Mouse (Mus musculus) liver, adult 2 months (tissue): Measurements from ENCODE around the gene Anxa4. TPM values are rescaled to one million over a fixed set of nuclear protein-coding genes. Genes with fewer than 3 reads are reported as not detected.

Source experiments
- DNase-seq: peaks from one replicate; pipeline ENCODE4 v3.0.0-alpha.2; 2011; ENCODE audit warnings: low read depth, low spot score; ENCODE audit errors: extremely low read depth
- H3K27ac ChIP-seq: fragments of 200-500 bp; replicated peaks from 2 replicates; pipeline ENCODE4 v1.5.1; 2012; ENCODE audit warnings: low read depth, mild to moderate bottlenecking, control low read depth, inconsistent platforms, low read length; ENCODE audit not compliant: insufficient read depth
- H3K27me3 ChIP-seq: fragments of 200-500 bp; 2 replicates; pipeline ENCODE4 v1.6.1; 2012; ENCODE audit warnings: mild to moderate bottlenecking, moderate library complexity, low read length, inconsistent platforms; ENCODE audit not compliant: control insufficient read depth, insufficient read depth
- H3K36me3 ChIP-seq: fragments of 200-500 bp; 2 replicates; pipeline ENCODE4 v1.6.1; 2012; ENCODE audit warnings: low read length, inconsistent platforms; ENCODE audit not compliant: control insufficient read depth, insufficient read depth
- H3K4me1 ChIP-seq: fragments of 200-500 bp; 2 replicates; pipeline ENCODE4 v1.6.1; 2011; ENCODE audit warnings: low read length; ENCODE audit not compliant: control insufficient read depth, insufficient read depth
- H3K4me3 ChIP-seq: fragments of 200-500 bp; 2 replicates; pipeline ENCODE4 v1.5.1; 2011; ENCODE audit warnings: low read depth, mild to moderate bottlenecking, control low read depth, low read length, moderate library complexity; ENCODE audit not compliant: insufficient read depth
- H3K79me2 ChIP-seq: fragments of 200-500 bp; 2 replicates; pipeline ENCODE4 v1.6.1; 2012; ENCODE audit warnings: inconsistent platforms, mild to moderate bottlenecking, low read length, moderate library complexity; ENCODE audit not compliant: control insufficient read depth, insufficient read depth
- H3K9ac ChIP-seq: fragments of 200-500 bp; 2 replicates; pipeline ENCODE4 v1.6.1; 2012; ENCODE audit warnings: low read depth, mild to moderate bottlenecking, control low read depth, inconsistent platforms, low read length
- CTCF ChIP-seq: fragments of 200-500 bp; IDR thresholded peaks from 2 replicates; pipeline ENCODE4 v1.5.1; 2011; ENCODE audit warnings: low read depth, low read length, control low read depth
- POLR2A ChIP-seq: fragments of 200-500 bp; IDR thresholded peaks from 2 replicates; pipeline ENCODE4 v1.6.1; 2011; ENCODE audit warnings: low read length, control low read depth; ENCODE audit not compliant: insufficient read depth; ENCODE audit errors: extremely low read depth
- WGBS: fragments of 180-500 bp; shearing (Covaris S2); methylation state at CpG from one replicate; pipeline ENCODE4 v1.1.7; 2018; 5-methylcytosine and 5-hydroxymethylcytosine counted together
- polyA plus RNA-seq: library from polyadenylated mRNA; depleted of rRNA; stranded (reverse); fragments of >200 nt; gene quantifications from 2 replicates; pipeline ENCODE4 v1.2.3, GENCODE M21; 2012
- total RNA-seq: library from RNA; depleted of rRNA; stranded (reverse); fragments of >200 nt; gene quantifications from 2 replicates; pipeline ENCODE4 v1.2.3, GENCODE M21; 2014

Gene Anxa4
- total and polyA plus RNA-seq, 2 experiments: 31.2 to 57.6 TPM

DNA sequence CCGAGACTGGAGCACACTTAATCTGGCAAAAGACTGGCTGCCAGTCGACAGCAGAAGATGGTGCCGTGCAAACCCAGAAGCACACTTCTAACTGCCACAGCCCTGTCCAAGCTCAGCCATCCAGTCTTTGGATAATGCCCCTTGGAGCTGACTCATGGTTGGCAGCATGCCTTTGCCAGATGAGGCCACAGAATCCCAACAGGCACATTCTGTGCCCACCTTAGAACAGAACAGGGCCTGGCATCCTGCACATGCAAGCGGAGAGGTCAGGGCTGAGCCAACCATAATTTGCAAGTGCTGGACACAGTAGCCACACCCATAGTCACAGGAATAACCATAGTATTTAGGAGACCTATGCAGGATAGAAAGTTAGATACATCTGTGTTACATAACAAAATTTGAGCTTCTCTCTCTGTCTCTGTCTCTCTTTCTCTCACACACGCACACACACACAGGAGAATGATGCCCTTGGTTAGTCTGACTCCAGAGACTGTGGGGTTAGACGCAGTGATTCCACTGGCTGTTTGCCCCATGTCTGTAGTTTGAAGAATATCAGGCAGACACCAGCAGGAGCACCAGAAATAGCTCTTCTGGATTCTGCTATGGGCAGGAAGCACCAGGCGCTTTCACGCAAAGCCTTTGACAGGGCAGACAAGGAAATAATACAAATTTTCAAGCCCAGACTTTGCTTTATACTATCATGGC, 17.2 kb downstream of the Anxa4 start:
- TF ChIP-seq CTCF (no peak), POLR2A (no peak)
- no peak for DNase-seq
- Histone ChIP-seq H3K36me3 (no peaks in the 10 kb centered on the region), H3K9ac (no peak overlapping the region), H3K4me1 (no peaks in the 10 kb centered on the region), H3K4me3 (no peak overlapping the region), H3K79me2 (peaks cover 6% of the 10 kb centered on the region; the same call in 1 of the 2 replicates), H3K27me3 (no peaks in the 10 kb centered on the region), H3K27ac (no peak overlapping the region)
- 90% methylated on average over 8 of the region's 8 CpGs for WGBS

GRCm38 (mm10) chr6:86774937-86775336, 18.4 kb downstream of the Anxa4 start:
- 89% methylated on average over 6 of the region's 6 CpGs for WGBS
- no peak overlapping the region for H3K4me3 ChIP-seq
- H3K79me2 ChIP-seq: peaks cover 6% of the 10 kb centered on the region; the same call in 1 of the 2 replicates
- TF ChIP-seq CTCF (no peak), POLR2A (no peak)
- H3K27me3 ChIP-seq: no peaks in the 10 kb centered on the region
- H3K9ac ChIP-seq: no peak overlapping the region
- H3K27ac ChIP-seq: no peak overlapping the region
- DNase-seq: no peak
- H3K4me1 ChIP-seq: no peaks in the 10 kb centered on the region
- H3K36me3 ChIP-seq: no peaks in the 10 kb centered on the region

- Histone ChIP-seq H3K4me3 (no peak overlapping the region), H3K79me2 (peaks cover under 1% of the 10 kb centered on the region; the same call in 1 of the 2 replicates), H3K36me3 (no peaks in the 10 kb centered on the region), H3K4me1 (peaks cover 2% of the 10 kb centered on the region), H3K27me3 (no peaks in the 10 kb centered on the region), H3K27ac (no peak overlapping the region), H3K9ac (no peak overlapping the region)
- TF ChIP-seq POLR2A (no peak), CTCF (no peak)
- 91% methylated on average over 4 of the region's 4 CpGs for WGBS
- no peak for DNase-seq
These were observed 19.6 kb downstream of the Anxa4 start for GRCm38 (mm10) chr6:86773830-86774229.

DNA sequence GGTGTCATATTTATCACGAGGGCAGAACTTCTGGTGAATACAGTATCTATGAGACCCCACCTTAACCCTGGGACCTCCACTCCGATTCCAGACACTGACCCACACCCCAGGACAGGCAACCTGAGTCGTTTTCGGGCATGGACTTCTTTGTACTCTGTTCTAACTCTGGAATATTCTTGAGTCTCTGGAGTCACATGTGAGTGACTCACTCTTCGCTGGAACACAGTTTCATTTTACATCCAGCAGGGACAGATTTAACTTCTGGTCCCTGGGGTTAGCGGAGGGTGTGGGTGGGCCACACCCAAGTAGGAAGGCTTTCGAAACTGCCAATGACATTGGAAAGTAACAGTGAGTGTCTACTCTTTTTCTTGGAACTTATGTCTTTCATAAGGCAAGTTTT, 20.8 kb downstream of the Anxa4 start:
- 75% methylated on average over 7 of the region's 7 CpGs for WGBS
- H3K79me2 ChIP-seq: no peaks in the 10 kb centered on the region
- H3K4me3 ChIP-seq: no peak overlapping the region
- TF ChIP-seq POLR2A (no peak), CTCF (no peak)
- no peaks in the 10 kb centered on the region for H3K36me3 ChIP-seq
- no peaks in the 10 kb centered on the region for H3K27me3 ChIP-seq
- H3K4me1 ChIP-seq: peaks cover 2% of the 10 kb centered on the region
- no peak overlapping the region for H3K27ac ChIP-seq
- no peak for DNase-seq
- no peak overlapping the region for H3K9ac ChIP-seq

GRCm38 (mm10) chr6:86768938-86769337, 24.4 kb downstream of the Anxa4 start:
- Histone ChIP-seq H3K79me2 (no peaks in the 10 kb centered on the region), H3K27ac (no peak overlapping the region), H3K9ac (no peak overlapping the region), H3K4me1 (peaks cover 6% of the 10 kb centered on the region), H3K4me3 (no peak overlapping the region), H3K27me3 (no peaks in the 10 kb centered on the region), H3K36me3 (no peaks in the 10 kb centered on the region)
- WGBS: 82% methylated on average over 4 of the region's 4 CpGs
- no peak for TF ChIP-seq CTCF
- TF ChIP-seq POLR2A: no peak
- peak; percentile 13 for DNase-seq

- Histone ChIP-seq H3K4me3 (no peak overlapping the region), H3K27ac (no peak overlapping the region), H3K4me1 (peaks cover 6% of the 10 kb centered on the region), H3K27me3 (no peaks in the 10 kb centered on the region), H3K9ac (no peak overlapping the region), H3K36me3 (no peaks in the 10 kb centered on the region), H3K79me2 (no peaks in the 10 kb centered on the region)
- DNase-seq: no peak
- no peak for TF ChIP-seq CTCF
- TF ChIP-seq POLR2A: no peak
- WGBS: 64% methylated on average over 4 of the region's 4 CpGs
These were observed 25.1 kb downstream of the Anxa4 start for GRCm38 (mm10) chr6:86768186-86768776.
